Mouse (Mus musculus): Measurements from ENCODE around the gene Hapln4.

DNA sequence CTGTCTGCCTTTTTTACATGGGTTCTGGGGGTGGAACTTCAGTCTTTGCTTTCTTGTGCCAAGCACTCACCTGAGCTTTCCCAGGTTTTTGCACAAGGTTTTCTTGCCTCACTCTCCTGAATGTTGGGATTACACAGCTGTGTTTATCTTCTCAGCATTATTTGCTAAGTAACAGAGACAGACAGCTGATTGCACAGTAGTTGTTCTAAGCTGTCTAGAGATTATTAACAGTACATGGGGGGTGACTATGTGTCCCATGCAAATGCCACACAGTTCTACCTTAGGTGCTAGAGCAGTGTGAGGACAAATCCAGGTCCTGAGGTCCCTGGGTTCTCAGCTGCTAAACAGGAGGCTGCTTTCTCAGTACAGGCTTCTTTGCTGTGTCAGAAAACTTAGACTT, 33.6 kb upstream of the Hapln4 start:
- TF ChIP-seq CTCF (IDR thresholded peaks at IDR 0.05; ENCODE audit: borderline replicate concordance, extremely low read depth, insufficient read depth, insufficient read length) (no peak), POLR2A (IDR thresholded peaks at IDR 0.05; ENCODE audit: borderline replicate concordance, extremely low read depth, insufficient read depth, insufficient read length, poor library complexity, severe bottlenecking) (no peak)
